Mouse (Mus musculus) retina, postnatal 1 day (tissue): ENCODE measurements at regions not wholly inside any gene's neighbourhood (a gene's known extent, or its start where the extent isn't known, plus 50 kb on each side); places are given as distances from the start of the nearest gene placed in this dataset.

Experiments
- DNase-seq: peaks from one replicate; pipeline ENCODE4 v3.0.0-alpha.2; 2012

DNA sequence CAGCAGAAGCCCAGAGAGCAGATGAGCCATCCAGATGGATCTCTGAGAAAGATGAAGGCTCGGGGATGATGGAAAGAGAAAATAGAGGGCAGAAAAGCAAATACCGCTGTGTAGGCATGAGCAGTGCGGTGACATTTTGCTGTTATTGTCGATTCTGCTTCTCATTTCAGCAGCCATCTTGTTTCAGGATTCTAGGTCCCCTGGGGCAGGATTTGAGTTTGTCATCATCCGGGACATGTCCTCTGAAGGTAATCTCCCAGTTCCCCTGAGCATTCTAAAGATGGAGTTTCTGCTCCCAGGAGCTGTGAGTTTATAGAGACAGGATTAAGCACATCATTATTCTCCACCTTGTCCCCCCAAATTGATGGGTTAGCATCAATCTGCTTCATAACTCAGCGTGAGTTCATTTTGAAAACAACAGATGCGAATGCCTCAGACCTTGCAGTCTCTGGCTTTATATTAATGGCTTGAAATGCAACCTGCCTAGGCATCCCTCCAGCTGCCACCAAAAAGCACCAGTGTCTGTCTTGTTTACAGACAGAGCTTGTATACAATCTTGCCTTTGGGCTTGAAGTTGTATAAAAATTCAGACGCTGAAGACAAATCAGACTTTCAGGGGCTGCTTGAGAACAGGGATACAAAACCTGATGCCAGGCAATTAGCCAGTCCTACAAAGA lies 128.6 kb upstream of the Foxa2 start:
- no peak for DNase-seq

DNA sequence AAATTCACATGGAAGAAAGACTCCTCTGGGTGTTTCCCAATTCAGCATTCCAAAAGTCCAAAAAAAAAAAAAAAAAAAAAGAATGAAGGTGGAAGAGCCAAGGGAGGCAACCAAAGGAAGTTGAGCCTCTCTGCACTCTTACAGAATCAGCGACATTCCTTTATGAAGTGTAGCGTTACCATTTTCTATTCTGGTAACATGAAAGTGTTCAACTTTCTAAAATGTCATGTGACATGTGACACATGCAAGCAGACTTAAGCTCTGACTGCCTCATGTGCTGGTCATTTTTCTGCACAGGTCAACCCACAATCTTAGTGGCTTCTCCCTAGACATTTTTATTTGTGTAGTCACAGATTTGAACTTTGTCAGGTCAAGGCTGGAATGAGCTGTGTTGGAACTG lies 133.5 kb upstream of the Foxa2 start:
- DNase-seq, result no peak

DNA sequence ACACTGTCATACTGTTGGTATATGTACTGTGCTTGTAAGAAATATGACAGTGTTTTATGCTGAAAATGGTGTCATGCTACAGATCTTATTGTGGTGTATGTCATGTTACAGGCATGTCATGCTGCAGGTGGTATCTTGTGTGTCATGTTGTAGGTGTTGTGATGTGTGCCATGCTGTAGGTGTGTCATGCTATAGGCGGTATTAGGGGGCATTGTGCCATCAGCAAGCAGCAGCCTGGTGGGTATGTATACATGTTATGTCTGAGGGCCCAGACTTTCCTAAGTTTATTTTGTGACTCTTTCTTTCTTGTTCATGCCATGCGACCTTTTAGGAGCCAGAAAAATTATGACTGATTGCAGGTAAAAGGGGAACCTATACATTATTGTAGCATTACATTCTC lies 134.7 kb upstream of the Foxa2 start:
- DNase-seq, result no peak

GRCm38 (mm10) chr2:148182492-148183052 lies 135.8 kb upstream of the Foxa2 start:
- DNase-seq, result no peak

- DNase-seq, result no peak
Measured at GRCm38 (mm10) chr2:148184801-148185212, 138.0 kb upstream of the Foxa2 start.

GRCm38 (mm10) chr2:148186363-148186991 lies 139.7 kb upstream of the Foxa2 start:
- DNase-seq, result no peak

DNA sequence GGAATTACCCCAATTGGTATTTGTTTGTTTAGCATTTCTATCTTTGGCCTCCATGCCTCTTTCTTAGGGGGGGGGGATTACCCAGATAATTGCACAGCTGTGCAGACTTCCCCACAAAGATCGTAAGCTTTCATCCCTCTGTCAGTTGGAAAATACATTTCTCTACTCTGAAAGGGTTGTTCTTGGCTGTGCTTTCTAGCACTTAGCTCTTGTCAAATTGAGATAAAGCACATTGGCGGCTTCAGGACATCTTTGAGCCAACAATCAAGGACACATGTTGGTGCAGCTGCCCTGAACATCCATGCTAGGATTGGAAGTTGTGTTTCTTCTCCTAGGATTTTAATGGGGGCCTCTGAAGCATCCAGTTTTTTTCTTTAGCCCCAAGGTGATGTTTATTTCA lies 142.1 kb upstream of the Foxa2 start:
- DNase-seq, result no peak

DNA sequence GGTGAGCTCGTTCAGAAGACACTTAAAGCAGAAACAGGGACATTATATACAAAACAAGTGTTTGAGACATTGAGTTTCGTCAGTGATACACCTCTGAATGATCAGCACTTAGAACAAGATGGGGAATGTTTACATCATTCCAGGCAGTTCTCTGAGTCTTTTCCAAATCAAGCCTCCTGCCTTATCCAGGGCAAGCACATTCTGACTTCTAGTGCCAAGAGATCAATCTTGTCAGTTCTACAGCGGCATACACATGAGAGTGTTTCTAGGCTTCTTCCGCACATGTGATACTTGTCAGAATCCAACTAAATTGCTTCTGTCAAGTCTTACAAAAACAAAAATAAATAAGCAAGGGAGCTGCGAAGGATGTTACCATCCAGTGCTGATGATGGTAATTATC lies 142.5 kb upstream of the Foxa2 start:
- DNase-seq, result no peak

DNA sequence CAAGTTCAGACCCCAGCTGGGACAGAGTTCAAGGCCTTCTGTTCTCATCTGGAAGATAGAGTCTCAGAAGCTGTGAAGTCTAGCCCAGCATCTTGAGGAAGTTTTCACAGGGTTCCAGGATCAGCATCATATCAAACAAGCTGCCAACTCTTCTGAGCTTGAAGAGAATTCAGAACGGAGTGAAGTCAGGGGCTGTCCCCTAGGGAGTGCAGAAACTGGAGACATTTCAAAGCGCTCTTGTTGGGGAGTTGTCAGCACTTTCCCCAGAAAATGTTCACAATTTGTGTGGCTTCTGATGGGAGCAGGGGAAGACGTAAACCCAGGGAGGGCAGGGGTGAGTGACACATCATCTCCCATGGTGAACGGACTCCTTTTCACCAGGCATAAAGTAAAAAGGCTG lies 146.2 kb upstream of the Foxa2 start:
- no peak for DNase-seq

DNA sequence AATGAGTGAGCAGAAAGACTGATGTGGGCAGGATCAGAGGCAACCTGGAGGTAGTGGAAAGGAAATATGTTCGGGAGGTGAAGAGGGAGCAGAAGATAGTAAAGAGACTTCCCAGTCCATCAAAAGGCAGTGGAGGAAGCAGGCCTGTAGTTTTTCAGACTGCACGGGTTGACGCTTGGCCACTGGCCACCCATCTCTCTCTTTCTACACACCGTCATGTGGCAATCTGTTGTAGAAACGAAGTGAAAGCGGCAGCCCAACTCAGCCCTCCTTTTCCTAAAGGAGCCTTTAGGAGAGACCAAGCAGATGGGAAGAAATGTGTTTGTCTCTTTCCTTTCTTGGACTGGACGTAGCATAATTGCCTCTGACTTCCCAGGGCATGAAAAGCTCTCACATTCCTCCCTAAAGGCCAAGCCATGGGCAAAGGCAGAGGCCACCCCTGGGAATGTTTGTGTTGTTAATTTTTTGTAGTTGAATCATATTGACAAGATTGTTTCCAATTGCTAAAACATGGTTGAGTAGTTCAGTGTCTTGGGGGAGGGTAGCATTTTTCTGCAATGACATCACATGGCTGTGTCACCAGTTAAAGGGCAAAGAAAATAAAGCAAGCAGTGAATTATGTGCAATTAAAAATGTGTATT lies 150.7 kb upstream of the Foxa2 start:
- no peak for DNase-seq

DNA sequence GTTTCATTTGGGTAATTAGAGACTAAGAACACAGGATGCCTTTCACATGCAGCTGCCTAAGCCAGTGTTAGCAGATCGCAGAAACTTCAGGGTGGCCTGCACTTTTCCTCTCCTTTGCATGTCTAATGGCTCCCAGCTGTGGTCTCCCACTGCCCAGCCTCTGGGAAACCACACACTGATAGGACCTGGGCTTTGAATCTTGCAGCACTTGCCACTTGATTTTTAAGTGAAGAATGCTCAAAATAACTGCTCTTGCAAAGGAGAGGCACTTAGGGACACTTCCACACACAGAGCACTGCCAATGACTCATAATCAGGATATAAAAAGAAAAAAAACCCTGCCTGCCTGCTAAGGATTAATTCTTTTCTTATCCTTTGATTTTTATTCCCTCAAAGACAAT lies 159.9 kb upstream of the Foxa2 start:
- DNase-seq, result no peak

- no peak for DNase-seq
Measured at GRCm38 (mm10) chr2:148210813-148211212, 164.0 kb upstream of the Foxa2 start.

DNA sequence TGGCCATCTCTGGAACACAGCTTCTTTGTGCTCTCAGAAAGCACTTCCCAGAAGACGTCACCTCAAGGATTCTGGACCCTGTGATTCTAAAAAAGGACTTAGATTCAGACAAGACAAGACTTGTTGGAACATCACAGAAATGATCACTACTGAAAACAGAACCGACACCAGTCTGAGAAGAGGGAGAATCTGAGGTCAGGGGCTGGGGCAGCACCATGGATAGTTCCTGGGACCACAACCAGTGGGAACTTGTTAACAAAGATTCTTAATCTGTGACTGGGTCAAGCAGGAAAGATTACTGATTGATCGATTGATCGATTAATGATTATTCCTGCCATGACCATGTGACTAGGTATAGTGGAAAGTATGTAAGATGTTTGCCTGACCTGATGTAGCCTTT lies 170.4 kb upstream of the Foxa2 start:
- DNase-seq, result no peak

- DNase-seq, result no peak
Measured at GRCm38 (mm10) chr2:148233691-148234300, 161.3 kb upstream of the Sstr4 start.

DNA sequence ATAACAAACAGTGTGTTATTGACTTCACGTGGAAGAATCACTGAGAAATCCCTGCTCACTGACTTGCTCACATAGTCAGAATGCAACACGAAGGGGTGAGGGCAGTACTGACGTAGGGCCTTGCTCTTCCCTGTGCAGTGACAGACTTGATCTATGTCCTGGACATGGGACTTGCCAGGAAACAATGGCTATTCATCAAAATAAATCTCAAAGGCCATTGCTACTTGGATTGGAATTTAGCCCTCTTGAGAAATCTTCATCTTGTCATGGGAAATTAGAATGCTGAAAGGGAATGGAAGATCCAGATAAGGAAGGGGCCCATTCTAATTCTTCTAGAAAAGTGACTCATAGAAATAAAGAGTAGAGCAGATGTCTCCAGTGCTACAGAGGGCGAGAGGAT lies 158.0 kb upstream of the Sstr4 start:
- no peak for DNase-seq

- peak; percentile 78 for DNase-seq
Measured at GRCm38 (mm10) chr2:148239046-148239445, 156.1 kb upstream of the Sstr4 start.

DNA sequence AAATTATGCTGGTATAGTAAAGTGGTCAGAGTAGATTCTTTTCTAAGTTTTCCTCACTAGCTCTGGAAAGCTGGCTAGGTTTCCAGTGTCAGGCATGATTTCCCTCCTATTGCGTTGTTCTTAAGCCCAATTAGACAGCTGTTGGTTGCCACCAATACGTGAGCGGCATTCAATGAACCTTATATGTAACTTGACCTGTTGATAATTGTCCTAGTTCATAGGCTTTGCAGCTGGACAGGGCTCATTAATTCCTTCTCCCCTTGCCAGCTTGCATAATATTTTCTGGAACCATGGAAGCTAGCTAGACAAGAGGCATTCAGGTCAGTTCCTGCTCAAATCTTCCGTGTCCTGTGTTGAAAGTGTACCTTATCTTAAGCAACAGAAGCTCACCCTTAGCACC lies 152.9 kb upstream of the Sstr4 start:
- DNase-seq, result peak; percentile 37

DNA sequence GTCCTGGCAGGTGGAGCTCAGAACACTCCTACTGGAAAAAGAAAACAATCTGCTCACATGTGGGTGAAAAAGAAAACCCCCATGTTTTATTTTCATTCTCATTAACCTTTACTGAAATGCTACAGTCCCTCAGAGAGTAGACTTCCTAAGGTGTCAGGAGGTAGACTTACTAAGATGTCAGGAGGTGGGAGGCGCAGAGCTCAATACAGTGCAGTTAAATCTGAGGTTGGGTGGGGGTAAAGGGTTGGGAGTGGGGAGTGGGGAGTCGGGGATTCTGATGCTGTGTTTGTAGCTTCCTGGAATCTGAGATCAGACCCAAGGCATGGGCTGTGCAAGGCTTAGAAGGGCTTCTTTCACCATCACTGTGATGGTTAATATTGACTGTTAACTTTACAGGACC lies 149.6 kb upstream of the Sstr4 start:
- DNase-seq, result no peak

DNA sequence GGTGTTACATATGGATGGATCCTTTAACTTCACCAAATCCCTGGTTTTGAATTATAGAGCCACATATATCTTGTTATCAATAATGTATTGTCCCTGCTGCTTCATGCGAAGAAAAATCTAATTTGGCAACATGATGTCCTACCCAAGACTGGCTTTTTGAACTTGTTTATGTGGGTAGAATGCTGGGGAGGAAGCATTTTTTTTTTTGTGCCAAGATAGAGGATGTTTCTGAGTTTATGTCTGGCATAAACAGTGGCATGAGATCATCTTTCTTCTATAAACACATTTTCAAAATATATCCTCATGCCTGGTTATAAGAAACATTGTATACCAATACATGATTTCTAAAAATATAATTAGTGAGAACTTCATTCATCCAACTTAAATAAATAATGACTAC lies 144.2 kb upstream of the Sstr4 start:
- DNase-seq, result no peak

GRCm38 (mm10) chr2:148255662-148256061 lies 139.5 kb upstream of the Sstr4 start:
- DNase-seq, result no peak

- no peak for DNase-seq
Measured at GRCm38 (mm10) chr2:148264111-148264730, 130.9 kb upstream of the Sstr4 start.

GRCm38 (mm10) chr2:148279200-148279599 lies 115.9 kb upstream of the Sstr4 start:
- DNase-seq, result no peak

GRCm38 (mm10) chr2:148290326-148290725 lies 104.8 kb upstream of the Sstr4 start:
- no peak for DNase-seq
